Mouse (Mus musculus) retina, adult 2 months (tissue): ENCODE results near the gene Zfp933.
"Not testable (repeated sequence)": the region's sequence is repeated elsewhere in the genome, so short reads cannot be mapped to it uniquely, and the experiment has no call there.

Experiments
- DNase-seq: peaks from one replicate; pipeline ENCODE4 v3.0.0-alpha.2; 2012; ENCODE audit warnings: low read depth, low spot score

The Zfp933 gene

GRCm38 (mm10) chr4:147862051-147862450 is 13.9 kb upstream of the Zfp933 start:
- DNase-seq = no peak

- no peak for DNase-seq
Measured at GRCm38 (mm10) chr4:147850776-147851175, 2.6 kb upstream of the Zfp933 start.

DNA sequence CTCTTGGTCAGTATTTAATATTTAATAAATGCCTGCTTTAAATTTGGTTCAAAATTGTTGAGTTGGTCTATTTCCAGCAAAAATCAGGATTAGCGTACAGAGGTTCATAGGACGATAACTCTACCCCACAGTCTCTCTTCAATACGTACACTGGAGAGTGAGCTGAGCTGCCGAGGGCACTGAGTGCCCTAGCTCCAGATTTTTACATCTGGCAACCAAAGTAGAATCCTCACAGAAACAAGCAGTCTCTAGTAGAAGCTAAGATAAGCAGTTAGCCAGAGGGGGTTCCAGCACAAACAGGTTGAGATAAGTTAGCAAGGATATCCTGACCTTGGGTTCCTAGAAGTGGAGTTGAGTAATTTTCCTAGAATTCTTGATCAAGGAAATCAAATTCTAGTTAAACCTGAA is 422 bp upstream of the Zfp933 start:
- DNase-seq = no peak

- DNase-seq = no peak
Measured at GRCm38 (mm10) chr4:147842871-147843270, 5.3 kb downstream of the Zfp933 start.

GRCm38 (mm10) chr4:147839282-147839681 is 8.9 kb downstream of the Zfp933 start:
- DNase-seq = not testable (repeated sequence)

DNA sequence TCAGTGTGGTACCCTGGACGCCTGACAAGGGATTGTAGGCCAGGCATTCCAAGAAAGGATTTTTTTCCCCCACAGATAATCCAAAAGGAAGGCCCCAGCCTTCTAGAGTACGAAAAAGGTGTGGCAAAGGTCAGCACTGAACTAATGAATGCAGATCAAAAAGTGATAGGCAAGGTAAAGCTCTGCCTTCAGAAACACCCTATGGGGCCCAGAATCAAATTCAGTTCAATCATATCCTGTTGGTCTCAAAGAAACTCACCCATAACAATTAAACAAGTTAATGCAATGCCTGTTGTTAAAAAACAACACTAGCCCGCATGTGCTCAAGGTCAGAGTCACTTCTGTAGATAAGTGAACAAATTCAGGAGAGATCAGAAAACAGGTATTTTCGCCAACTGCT is 23.8 kb downstream of the Zfp933 start:
- DNase-seq = no peak

DNA sequence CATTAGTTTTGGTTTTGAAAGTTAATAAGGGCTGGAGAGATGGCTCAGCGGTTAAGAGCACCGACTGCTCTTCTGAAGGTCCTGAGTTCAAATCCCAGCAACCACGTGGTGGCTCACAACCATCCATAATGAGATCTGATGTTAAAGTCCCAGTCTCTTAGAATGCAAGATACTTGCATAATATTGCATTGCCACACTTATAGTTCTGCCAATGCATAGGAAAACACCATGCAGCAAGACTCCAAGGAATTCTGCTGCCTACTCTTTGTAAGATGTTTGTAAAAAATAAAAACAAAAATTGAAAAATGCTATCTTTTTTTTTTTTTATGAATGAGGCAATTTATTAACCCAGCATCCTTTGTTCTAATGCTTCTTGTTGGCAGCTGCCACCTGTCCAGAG is 26.8 kb downstream of the Zfp933 start:
- DNase-seq = not testable (repeated sequence)

DNA sequence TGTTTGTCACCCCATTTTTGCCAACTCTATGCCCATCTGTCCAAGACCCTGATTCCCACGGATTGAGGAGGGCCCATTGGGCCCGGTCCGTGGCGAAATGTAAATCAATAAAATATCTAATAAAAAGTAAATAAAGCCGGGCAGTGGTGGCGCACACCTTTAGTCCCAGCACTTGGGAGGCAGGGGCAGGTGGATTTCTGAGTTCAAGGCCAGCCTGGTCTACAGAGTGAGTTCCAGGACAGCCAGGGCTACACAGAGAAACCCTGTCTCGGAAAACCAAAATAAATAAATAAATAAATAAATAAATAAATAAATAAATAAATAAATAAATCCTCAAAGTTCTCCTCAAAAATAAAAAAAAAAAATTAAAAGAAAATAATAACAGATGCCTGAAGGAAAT is 28.5 kb downstream of the Zfp933 start:
- DNase-seq = not testable (repeated sequence)

DNA sequence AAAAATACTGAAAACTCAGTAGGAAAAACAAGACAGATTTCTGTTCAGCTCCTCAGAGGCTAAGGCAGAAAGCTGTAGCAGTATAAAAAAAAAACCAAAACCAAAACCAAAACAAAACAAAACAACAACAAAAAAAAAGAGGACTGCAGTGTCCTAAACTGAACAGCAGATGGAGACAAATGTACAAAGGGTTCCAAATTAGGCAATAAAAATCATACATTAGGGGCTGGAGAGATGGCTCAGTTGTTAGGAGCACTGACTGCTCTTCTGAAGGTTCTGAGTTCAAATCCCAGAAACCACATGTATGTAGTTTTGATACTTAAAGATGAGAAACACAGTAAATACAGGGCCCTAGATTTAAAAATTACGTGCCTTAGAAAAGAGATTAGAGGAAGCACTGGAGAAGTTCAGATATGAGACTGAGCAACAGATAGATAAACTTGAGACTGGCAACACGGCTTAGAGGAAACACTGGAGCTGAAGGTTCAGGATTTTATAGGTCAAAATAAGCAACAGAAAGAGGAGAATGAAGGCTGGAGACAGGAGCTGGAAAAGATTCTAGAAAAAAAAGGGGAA is 33.5 kb downstream of the Zfp933 start:
- DNase-seq = no peak

- DNase-seq = no peak
Measured at GRCm38 (mm10) chr4:147813249-147813765, 34.9 kb downstream of the Zfp933 start.

DNA sequence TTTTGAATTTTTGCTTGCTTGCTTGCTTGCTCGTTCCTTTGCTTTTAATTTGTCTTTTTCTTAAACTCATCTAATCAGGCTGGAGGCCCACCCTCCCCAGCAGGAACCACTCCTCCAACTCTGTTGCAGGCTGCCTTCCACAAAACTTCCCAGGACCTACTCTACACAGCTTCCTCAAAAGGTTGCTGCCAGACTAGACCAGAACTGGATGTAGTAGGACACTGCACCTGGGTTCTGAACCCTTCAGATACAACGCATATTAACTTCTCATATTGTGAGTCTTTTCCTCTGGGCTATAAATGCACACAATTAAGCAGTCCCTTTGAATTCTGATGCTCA is 38.2 kb downstream of the Zfp933 start:
- not testable (repeated sequence) for DNase-seq

- not testable (repeated sequence) for DNase-seq
Measured at GRCm38 (mm10) chr4:147809292-147809965, 38.7 kb downstream of the Zfp933 start, which contains the start of gene Zfp984. Zfp984 (minus strand) TSS chr4:147809788.

- DNase-seq = not testable (repeated sequence)
Measured at GRCm38 (mm10) chr4:147808483-147808882, 39.7 kb downstream of the Zfp933 start.

DNA sequence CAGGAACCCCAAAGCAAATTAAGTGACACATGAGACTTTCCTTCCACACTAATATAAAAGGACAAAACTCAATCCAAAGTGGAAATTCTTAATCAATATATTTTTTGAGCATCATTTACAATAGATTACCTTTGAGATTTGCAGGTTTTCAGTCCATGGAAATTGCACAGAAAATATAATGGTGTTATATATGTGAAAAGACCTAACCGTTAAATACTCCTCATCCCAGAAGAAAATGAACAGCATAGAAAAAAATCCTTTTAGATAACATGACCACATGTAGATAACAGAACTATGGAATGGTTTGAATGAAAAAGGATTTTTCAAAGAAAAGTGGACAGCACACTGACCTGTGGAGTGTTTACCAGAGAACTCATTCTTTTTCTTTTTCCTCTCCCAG is 52.9 kb downstream of the Zfp933 start:
- not testable (repeated sequence) for DNase-seq

DNA sequence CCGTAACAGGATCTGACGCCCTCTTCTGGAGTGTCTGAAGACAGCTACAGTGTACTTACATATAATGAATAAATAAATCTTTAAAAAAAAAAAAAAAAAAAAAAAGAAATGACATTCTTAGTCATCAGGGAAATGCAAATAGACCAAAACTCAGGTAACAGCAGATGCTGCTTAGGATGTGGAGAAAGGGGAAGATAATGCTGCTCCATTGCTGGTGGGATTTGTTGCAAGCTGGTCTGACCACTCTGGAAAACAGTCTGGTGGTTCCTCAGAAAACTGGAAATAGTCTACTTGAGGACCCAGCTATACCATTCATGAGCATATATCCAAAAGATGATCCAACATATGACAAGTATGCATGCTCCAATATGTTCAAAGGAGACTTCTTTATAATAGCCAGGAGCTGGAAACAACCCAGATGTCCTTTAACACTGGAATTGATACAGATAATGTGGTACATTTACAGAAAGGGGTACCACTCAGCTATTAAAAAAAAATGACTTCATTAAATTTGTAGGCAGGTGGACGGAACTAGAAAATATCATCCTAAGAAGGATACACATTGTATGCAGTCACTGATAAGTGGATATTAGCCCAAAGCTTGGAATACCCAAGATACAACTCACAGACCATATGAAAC is 54.0 kb downstream of the Zfp933 start:
- DNase-seq = not testable (repeated sequence)

- not testable (repeated sequence) for DNase-seq
Measured at GRCm38 (mm10) chr4:147793390-147793916, 54.7 kb downstream of the Zfp933 start.

DNA sequence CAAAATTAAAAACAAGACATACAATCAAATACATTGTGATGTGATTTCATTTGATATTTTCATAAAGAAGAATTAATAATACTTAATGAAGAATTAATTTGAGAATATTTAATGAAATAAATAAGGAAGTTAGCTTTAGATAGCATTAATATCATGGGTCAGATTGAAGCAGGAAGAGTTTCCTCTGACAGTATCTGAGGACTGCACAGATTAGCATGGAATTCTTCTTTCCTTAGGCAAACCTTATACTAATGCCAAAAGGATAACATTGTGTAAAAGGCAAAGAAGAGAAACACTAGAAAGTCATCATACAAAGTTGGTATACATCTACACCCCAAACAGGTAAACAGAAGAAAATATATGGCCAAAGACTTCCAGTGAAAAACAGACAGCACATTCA is 56.4 kb downstream of the Zfp933 start:
- not testable (repeated sequence) for DNase-seq
